Mouse (Mus musculus): ENCODE measurements around the gene Timm13. TPM values are rescaled to one million over a fixed set of nuclear protein-coding genes. Genes with fewer than 3 reads are reported as not detected.
A peak's percentile ranks its signal among the peaks of the same experiment; 100 is the strongest.

Gene Timm13
- polyA plus RNA-seq, 1 experiment, result 208 TPM

- Histone ChIP-seq H3K4me3 (replicated peaks; ENCODE audit: insufficient read depth, low read depth, low read length) (peak within 1 kb of the TSS; percentile 95), H3K4me1 (ENCODE audit: control insufficient read depth, insufficient read depth, low read length) (peaks cover 27% of the 10 kb centered on the region), H3K27ac (ENCODE audit: insufficient read depth, low read length) (peak within 1 kb of the TSS; percentile 31), H3K27me3 (ENCODE audit: control insufficient read depth, insufficient read depth, low read length) (no peaks in the 10 kb centered on the region)
- TF ChIP-seq POLR2A (IDR thresholded peaks at IDR 0.05; ENCODE audit: borderline replicate concordance, insufficient read depth, low read length), result peak; percentile 86
- no peak for TF ChIP-seq CTCF (IDR thresholded peaks at IDR 0.05; ENCODE audit: borderline replicate concordance, insufficient read depth, low read depth, low read length)
- DNase-seq, result peak; percentile 96 to 99
- WGBS, result under 1% methylated on average over 80 of the region's 81 CpGs
Measured at GRCm38 (mm10) chr10:80854913-80855748, 45.6 kb downstream of the Timm13 start, which contains the start of the genes Lsm7 and Sppl2b. Lsm7 (minus strand) TSS chr10:80855209. Sppl2b (plus strand) TSS chr10:80855275.

Other genes with a start within 250 kb of the Timm13 start
- gene Btbd2, start 243.9 kb downstream of the Timm13 start, polyA plus RNA-seq (2012; rRNA removed), result 106 and 108 TPM in 2 replicates
- gene Mknk2, start 222.9 kb downstream of the Timm13 start, polyA plus RNA-seq (2012; rRNA removed), result 59.3 and 64.4 TPM in 2 replicates
- gene Mob3a, start 199.0 kb downstream of the Timm13 start, polyA plus RNA-seq (2012; rRNA removed), result 12.6 and 14.2 TPM in 2 replicates
- gene Izumo4, start 198.8 kb downstream of the Timm13 start, polyA plus RNA-seq (2012; rRNA removed), result 112 and 117 TPM in 2 replicates
- 175 and 189 TPM in 2 replicates for gene Ap3d1, start 158.7 kb downstream of the Timm13 start, polyA plus RNA-seq (2012; rRNA removed)
- gene Dot1l, start 145.8 kb downstream of the Timm13 start, polyA plus RNA-seq (2012; rRNA removed), result 101 and 115 TPM in 2 replicates
- gene Sf3a2, start 102.8 kb downstream of the Timm13 start, polyA plus RNA-seq (2012; rRNA removed), result 52.0 and 66.4 TPM in 2 replicates
- gene Plekhj1, start 102.3 kb downstream of the Timm13 start, polyA plus RNA-seq (2012; rRNA removed), result 106 and 122 TPM in 2 replicates
- 3.0 and 4.3 TPM in 2 replicates for gene Amh, start 95.7 kb downstream of the Timm13 start, polyA plus RNA-seq (2012; rRNA removed)
- gene Jsrp1, start 87.5 kb downstream of the Timm13 start, polyA plus RNA-seq (2012; rRNA removed), result 0.27 and 0.38 TPM in 2 replicates
- gene Oaz1, start 74.3 kb downstream of the Timm13 start, polyA plus RNA-seq (2012; rRNA removed), result 776 and 779 TPM in 2 replicates
- 54.4 and 69.1 TPM in 2 replicates for gene Lingo3, start 56.9 kb downstream of the Timm13 start, polyA plus RNA-seq (2012; rRNA removed)
- 213 and 215 TPM in 2 replicates for gene Lsm7, start 45.8 kb downstream of the Timm13 start, polyA plus RNA-seq (2012; rRNA removed)
- 123 and 132 TPM in 2 replicates for gene Sppl2b, start 45.7 kb downstream of the Timm13 start, polyA plus RNA-seq (2012; rRNA removed)
- gene Tmprss9, start 29.1 kb downstream of the Timm13 start, polyA plus RNA-seq (2012; rRNA removed), result 0.41 and 0.74 TPM in 2 replicates
- gene Lmnb2, start 17.3 kb upstream of the Timm13 start, polyA plus RNA-seq (2012; rRNA removed), result 39.0 and 42.8 TPM in 2 replicates
- 30.6 and 33.3 TPM in 2 replicates for gene Gadd45b, start 29.1 kb upstream of the Timm13 start, polyA plus RNA-seq (2012; rRNA removed)
- gene Gng7, start 114.0 kb upstream of the Timm13 start, polyA plus RNA-seq (2012; rRNA removed), result 21.0 and 23.0 TPM in 2 replicates
- gene Diras1, start 124.7 kb upstream of the Timm13 start, polyA plus RNA-seq (2012; rRNA removed), result 126 and 136 TPM in 2 replicates
- gene Slc39a3, start 136.5 kb upstream of the Timm13 start, polyA plus RNA-seq (2012; rRNA removed), result 75.2 and 77.0 TPM in 2 replicates
- gene Sgta, start 159.2 kb upstream of the Timm13 start, polyA plus RNA-seq (2012; rRNA removed), result 231 and 240 TPM in 2 replicates
- 54.7 and 55.3 TPM in 2 replicates for gene Thop1, start 169.1 kb upstream of the Timm13 start, polyA plus RNA-seq (2012; rRNA removed)
- 0.33 and 0.41 TPM in 2 replicates for gene Creb3l3, start 197.9 kb upstream of the Timm13 start, polyA plus RNA-seq (2012; rRNA removed)
- 161 and 187 TPM in 2 replicates for gene Map2k2, start 204.9 kb upstream of the Timm13 start, polyA plus RNA-seq (2012; rRNA removed)
- gene Zbtb7a, start 234.3 kb upstream of the Timm13 start, polyA plus RNA-seq (2012; rRNA removed), result 61.6 and 62.9 TPM in 2 replicates